Mouse (Mus musculus): Measurements from ENCODE around the gene Hrg. TPM values are rescaled to one million over a fixed set of nuclear protein-coding genes. Genes with fewer than 3 reads are reported as not detected.
"Not testable (repeated sequence)": the region's sequence is repeated elsewhere in the genome, so short reads cannot be mapped to it uniquely, and the experiment has no call there.

Gene Hrg
- not detected in 2 replicates for total RNA-seq (2014; fragmentation: Nextera tagmentation)
- total RNA-seq (2017), result not detected in 2 replicates

DNA sequence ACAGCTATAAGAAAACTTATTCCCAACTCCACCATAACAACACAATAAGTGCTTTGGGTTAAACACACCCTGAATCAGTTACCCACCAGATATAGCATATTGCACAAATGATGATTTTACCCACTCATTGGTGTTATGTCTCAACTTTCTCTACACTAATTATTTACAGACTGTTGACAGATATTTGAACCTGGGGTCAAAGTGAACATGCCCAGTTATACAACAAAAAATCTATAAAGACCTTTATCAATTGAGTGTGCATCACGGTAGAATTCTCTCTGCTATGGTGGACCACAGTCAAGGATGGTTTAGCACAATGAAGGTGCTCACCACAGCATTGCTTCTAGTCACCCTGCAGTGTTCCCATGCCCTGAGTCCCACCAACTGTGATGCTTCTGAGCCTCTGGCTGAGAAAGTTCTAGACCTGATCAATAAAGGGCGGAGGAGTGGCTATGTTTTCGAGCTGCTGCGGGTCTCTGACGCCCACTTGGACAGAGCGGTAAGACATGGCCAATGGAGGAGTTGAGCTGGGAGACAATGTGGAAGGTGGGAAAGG, at the start of gene Hrg:
Gene Hrg, plus strand, starts transcription at position 233 of the 556 bp plus-strand sequence.
- no peak for ATAC-seq (replicated peaks; ENCODE audit: low FRiP score, low TSS enrichment, poor library complexity, severe bottlenecking)

DNA sequence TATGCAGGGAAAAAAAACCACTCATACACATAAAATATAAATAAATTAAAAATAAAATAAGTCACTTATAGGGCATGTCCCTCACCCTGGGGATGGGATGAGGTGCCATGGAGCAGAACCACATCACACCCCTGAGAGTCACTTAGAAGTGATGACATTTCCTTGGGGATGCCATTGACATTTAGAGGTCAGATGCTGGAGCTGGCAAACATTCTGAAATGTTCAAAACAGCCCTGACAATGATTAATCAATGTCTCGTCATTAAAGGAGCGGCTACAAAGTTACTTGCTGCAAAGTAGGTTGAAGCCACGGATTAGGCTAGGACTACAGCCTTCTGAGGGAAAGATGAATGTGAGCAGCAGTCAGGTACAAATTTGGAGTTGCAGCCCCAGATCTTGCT, 49.5 kb upstream of the Hrg start:
- no peak for ATAC-seq (replicated peaks; ENCODE audit: low FRiP score, low TSS enrichment, poor library complexity, severe bottlenecking)

DNA sequence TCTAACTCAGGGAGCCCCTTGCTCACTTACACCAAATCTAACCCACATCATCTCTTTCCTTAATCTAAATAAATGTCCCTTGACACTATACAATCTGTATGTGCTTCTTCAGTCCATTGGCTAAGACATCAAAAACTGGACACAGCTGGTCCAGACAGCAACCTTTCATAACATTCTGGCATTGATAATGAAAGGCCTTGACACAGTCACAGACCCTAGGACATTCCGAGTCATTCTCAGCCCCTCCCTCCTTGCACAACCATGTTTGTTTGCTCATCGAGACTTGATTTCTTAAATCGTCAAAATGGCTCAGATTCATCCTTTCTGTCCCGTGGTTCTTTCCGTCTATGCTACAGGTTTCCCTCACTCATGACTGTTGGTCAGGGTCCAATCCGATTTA, 41.6 kb upstream of the Hrg start:
- ATAC-seq (replicated peaks; ENCODE audit: low FRiP score, low TSS enrichment, poor library complexity, severe bottlenecking), result no peak

DNA sequence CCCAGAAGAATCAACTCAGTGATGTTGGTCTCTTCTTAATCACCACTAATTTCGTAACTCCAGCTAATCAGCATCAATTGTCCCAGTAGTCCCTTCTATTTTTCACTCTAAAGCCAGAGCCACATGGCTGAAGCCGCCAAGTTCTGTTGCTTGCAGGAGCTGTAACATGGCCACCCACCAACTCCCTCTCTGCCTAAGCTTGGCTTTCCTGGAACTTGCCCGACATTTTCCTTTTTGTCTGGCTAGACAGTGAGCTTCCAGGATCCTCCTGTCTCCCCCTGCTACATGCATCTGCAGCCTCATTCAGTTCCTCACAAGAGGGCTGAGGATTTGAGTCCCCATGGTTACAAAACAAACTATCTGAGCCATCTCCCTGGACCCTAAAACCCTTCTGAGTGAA, 38.9 kb upstream of the Hrg start:
- ATAC-seq (replicated peaks; ENCODE audit: low FRiP score, low TSS enrichment, poor library complexity, severe bottlenecking), result no peak

DNA sequence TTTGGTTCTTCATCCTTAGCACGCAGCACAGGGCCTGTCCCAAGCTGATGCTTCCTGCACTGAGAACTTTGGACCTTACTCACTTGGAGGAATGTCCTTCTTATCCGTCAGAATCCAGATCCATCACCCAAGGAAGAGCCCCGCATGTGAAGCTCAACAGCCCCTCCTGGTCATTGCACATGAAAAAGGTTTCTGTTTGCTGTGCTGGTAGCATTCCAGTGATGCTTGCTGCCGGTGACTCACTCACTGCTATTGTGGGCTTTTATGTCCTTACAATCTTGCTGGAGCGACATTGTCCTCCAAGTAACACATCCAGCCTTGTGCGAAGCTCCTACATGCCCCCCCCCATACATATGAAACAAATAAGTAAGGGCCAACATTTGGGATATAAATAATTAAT, 38.0 kb upstream of the Hrg start:
- no peak for ATAC-seq (replicated peaks; ENCODE audit: low FRiP score, low TSS enrichment, poor library complexity, severe bottlenecking)

DNA sequence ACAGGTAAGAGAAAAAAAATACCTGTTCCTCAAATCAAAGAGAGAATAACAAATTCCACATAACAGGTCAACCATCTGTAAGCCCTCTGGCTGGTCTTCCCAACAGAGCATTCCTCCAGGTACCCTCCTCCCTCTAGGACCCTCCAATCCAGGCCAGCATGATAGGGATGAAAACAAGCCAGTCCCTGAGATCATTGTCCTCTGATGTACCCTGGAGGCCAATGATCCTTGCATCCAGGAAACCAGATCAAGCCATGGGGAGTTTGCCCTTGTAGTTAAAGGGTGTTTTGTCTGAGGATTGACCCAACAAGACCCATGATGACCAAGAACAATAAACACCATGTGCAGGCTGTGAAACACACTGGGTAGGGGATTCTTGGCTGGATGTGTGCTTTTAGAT, 36.6 kb upstream of the Hrg start:
- no peak for ATAC-seq (replicated peaks; ENCODE audit: low FRiP score, low TSS enrichment, poor library complexity, severe bottlenecking)

DNA sequence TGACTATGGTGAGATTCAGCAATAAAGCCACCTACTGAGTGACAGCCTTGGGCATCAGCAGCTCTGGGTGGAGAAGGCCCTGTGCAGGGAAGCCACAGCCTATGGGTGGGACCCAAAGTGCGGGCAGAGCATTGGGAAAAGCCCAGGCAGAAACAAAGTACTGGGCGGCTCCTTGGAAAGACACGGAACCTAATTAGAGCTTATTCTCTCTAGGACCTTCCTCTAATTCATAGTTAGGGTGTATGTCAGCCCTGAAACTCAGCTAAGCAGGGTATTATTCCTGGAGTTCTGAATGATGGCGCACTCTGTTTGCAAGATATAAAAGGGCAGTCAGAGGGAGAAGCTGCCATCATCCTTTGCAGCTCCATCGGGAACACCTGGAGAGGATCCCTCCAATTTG, 32.8 kb upstream of the Hrg start, which contains the start of gene Fetub:
Gene Fetub, plus strand, starts transcription at position 301 of the 400 bp plus-strand sequence.
- no peak for ATAC-seq (replicated peaks; ENCODE audit: low FRiP score, low TSS enrichment, poor library complexity, severe bottlenecking)

DNA sequence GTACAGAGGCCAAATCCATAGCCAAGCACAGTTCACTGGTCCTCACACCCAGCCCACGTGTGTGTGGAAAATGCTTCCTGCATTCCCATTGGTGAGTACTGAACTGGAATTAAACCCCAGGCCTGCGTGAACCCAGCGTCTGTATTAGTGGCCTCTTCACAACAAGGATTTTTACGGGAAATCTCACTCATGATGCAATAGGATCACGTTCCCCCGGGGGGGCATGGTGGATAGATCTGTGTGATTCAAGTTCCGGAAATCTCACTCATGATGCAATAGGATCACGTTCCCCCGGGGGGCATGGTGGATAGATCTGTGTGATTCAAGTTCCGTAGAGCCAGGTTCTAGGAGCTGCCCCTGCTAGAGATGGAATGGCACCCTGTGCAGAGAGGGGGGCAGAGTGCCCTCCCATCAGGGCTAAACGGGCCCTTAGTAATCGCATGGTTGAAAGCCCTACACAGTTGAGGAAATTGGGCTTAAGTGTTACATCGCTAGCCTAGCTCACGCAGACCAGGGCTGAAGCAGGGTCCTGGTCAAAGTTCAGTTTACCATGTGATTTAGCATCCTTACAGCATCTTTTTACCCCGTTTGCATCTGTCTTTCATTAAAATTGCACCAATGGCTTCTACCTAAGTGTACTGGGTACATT, 32.1 kb upstream of the Hrg start:
- no peak for ATAC-seq (replicated peaks; ENCODE audit: low FRiP score, low TSS enrichment, poor library complexity, severe bottlenecking)

DNA sequence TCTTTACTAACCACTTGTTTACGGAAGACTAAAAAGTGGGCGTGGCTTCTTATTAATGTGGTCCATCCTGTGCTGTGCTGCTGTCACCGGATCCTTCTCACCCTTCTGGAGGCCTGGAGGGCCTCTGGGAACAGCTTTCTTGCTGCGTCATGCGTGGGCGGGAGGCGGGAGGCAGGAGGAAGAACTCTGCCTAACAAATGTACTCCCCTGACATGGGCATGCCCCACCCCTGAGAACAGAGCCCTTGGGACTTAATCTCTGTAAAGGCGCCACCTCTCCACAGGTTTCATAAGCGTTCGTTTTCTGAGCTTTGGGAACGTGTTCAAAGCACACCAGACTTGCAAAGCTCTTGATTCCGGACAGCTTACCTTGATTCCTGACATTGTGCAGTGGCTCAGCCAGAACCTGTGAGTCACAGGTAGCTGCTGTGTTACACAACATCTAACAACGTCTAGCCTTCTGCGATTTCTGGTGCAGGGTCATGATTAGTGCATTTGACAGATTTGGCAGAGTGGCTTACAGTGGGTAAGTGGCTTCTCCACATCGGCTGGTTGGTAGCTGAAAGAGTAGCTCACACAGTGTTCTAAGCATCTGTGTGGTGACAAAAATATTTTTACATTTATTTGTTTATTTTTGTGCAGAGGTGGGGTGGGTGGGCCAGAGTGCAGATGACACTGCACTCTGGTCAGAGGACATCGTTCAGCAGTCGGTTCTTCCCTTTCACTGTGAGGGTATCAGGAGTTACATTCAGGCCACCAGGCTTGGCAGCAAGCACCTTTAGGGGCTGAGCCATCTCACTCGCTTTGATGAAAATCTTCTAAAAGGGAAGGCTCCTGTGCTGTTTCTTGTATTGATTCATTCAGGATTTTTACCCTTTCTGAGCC, 30.7 kb upstream of the Hrg start:
- no peak for ATAC-seq (replicated peaks; ENCODE audit: low FRiP score, low TSS enrichment, poor library complexity, severe bottlenecking)

DNA sequence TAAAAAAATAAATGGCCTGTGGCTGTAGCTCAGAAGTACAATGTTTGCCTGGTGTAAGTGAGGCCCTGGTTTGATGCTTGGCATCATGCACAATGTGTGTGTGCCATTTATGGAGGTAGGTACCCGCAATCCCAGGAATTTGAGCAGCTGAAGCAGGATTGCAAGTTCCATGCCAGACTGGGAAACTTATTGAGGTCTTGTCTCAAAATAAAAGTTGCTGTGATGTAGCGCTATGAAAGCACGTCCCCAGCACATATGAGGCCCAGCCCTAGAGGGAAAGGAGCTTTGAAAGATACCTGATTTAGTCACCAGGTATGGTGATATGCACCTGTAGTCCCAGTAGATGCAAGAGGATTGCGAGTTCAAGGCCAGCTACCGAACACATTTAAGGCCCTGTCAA, 29.1 kb upstream of the Hrg start:
- no peak for ATAC-seq (replicated peaks; ENCODE audit: low FRiP score, low TSS enrichment, poor library complexity, severe bottlenecking)

DNA sequence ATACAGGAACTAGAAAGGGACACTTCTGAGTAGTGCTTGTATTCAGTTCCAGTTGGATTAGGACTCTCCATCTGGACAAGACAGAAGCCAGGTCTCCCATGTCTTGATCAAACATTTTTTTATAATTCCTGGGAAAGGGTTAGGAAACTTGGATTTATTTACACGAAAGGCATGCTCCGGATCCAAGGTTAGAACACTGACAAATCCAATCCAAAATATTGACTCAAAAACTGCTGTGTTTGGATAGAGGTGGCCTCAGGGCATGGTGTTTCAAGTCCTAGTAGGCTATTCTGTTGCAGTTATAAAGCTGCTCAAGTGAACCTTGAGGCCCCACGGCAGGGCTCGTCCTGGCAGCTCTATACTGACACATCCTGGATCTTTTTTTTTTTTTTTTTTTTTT, 28.4 kb upstream of the Hrg start:
- no peak for ATAC-seq (replicated peaks; ENCODE audit: low FRiP score, low TSS enrichment, poor library complexity, severe bottlenecking)

DNA sequence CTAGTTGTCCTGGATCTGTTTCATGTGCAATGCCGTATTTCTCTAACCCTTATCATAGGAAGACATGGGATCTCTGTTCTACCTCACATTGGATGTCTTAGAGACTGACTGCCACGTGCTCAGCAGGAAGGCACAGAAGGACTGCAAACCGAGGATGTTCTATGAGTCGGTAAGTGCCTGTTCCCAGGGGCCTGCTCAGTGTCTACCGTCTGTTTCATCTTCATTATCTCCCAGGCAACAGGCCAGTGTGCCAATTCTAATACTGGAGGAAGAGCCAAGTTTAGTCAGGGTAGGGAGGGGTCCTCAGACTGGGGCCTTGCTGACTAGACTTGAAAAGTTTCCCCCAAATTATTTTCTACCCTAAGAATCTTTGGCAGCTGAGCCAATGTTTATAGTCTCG, 21.3 kb upstream of the Hrg start:
- ATAC-seq (replicated peaks; ENCODE audit: low FRiP score, low TSS enrichment, poor library complexity, severe bottlenecking), result no peak

DNA sequence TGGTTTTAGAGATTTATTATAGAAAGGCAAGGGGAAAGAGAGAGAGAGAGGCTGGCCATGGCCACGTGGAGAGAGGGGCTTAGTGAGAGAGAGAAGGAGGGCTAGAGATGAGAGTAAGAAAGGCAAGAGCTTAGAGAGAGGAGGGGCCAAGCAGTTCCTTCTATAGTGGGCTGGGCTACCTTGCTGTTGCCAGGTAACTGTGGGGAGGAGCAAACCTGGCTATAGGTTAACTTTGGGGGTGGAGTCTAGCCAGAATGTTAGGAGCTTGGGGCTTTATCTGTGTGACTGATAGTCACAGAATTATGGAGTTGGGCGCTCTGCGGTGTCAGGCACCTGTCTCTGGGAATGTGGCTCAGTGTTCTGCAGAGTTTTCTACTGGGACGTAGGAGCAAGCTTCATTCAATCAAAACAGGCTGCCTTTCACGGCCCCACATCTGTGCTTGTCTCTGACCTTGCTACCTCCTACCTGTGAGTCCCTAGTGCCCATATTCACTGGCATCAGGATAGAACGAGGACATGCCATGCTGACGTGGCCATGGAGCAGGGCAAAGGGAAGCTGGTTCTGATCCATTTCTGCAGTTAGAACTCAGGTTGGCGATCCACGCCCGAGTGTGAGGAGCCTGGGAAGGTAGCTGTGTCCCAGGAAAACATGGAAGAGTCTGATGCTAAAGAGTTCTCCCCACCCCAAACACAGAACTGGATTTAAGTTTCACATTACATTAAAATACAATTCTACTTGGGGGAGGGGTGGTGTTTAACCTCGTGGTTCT, 19.3 kb upstream of the Hrg start:
- no peak for ATAC-seq (replicated peaks; ENCODE audit: low FRiP score, low TSS enrichment, poor library complexity, severe bottlenecking)

DNA sequence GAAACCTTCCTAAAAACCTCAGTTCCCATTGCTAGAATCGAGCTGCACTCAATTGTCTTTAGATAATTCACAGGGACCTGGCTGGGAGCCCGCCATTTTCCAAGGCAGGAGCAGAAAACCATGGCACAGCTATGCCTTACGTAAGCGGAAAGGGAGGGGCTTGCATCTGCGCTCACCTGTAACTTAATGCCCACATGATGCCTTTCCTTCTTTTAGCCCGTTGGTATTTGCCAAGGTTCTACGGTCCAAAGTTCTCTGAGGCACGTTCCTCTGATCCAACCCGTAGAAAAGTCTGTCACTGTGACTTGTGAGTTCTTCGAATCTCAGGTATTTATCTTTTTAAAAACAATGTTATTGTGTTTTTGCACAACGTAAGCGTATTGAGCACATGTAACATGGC, 13.2 kb upstream of the Hrg start:
- no peak for ATAC-seq (replicated peaks; ENCODE audit: low FRiP score, low TSS enrichment, poor library complexity, severe bottlenecking)

DNA sequence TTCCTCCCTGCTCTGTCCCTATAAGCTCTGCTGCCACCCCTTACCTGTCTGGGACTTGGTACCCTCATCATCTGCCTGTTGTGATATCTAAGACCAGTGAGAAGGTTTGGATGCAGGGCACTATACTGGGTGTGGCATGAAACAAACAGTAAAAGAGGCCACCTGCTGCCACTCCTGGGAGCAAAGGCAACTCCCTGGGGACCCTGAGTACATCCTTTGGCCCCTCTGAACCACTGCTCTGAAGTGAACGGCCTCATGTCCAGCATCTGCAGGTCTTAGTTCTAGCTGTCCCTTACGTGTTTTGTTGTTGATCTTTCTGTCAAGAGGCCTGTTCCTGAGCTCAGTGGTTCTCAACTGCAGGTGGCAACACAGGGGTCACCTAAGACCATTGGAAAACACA, 12.3 kb upstream of the Hrg start:
- ATAC-seq (replicated peaks; ENCODE audit: low FRiP score, low TSS enrichment, poor library complexity, severe bottlenecking), result no peak

DNA sequence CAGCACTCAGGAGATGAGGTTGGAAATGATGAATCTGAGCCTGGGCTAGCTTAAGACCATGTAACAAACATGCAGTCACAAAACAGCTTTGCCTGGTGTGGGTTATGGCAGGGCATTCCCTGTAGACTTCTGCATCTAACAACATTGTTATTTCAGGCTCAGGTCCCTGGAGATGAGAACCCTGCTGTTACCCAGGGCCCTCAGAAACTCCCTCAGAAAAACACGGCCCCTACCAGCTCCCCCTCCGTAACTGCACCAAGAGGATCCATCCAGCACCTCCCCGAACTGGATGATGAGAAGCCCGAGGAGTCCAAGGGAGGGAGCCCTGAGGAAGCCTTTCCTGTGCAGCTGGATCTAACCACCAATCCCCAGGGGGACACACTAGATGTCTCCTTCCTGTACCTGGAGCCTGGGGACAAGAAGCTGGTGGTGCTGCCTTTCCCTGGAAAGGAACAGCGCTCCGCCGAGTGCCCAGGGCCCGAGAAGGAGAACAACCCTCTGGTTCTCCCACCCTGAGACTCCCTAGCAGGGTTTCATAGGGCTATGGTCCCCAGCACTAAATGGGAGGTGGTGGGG, 11.7 kb upstream of the Hrg start:
- ATAC-seq (replicated peaks; ENCODE audit: low FRiP score, low TSS enrichment, poor library complexity, severe bottlenecking), result no peak

DNA sequence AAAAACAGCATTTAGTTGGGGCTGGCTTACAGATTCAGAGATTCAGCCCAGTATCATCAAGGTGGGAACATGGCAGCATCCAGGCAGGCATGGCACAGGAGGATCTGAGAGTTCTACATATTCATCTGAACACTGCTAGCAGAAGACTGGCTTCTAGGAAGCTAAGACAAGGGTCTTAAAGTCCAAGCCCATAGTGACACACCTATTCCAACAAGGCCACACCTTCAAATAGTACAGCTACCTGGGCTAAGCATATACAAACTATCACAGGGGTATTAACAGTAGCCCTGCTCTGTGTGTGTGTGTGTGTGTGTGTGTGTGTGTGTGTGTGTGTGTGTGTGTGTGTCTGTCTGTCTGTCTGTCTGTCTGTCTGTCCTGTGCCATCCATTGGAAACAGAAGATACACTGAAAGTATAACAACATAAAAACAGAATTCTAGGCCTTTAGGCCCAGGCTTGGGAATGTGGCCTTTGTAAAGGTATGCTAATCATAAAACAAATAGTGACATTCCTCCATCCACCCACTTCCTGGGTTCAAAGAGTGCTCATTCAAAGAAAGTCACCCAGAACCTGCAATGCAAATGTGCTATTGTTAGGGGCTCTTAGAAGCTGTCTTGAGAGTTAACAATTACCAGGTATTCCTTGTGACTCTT, 8.9 kb upstream of the Hrg start:
- not testable (repeated sequence) for ATAC-seq (replicated peaks; ENCODE audit: low FRiP score, low TSS enrichment, poor library complexity, severe bottlenecking)

DNA sequence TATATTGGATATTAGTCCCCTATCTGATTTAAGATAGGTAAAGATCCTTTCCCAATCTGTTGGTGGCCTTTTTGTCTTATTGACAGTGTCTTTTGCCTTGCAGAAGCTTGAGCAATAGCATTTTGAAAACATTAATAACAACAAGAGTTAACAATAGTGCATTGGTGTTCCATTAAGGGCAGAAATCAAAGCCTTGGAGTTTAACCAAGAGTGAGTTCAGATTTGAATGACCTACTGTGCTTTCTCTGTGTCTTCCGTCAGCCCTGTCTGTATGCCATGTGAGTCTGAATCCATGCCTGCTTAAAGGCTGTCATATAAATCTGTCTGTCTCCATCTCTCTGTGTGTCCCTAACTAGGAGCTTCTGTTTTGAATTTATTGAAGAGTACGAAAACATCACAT, 3.5 kb upstream of the Hrg start:
- ATAC-seq (replicated peaks; ENCODE audit: low FRiP score, low TSS enrichment, poor library complexity, severe bottlenecking), result no peak

DNA sequence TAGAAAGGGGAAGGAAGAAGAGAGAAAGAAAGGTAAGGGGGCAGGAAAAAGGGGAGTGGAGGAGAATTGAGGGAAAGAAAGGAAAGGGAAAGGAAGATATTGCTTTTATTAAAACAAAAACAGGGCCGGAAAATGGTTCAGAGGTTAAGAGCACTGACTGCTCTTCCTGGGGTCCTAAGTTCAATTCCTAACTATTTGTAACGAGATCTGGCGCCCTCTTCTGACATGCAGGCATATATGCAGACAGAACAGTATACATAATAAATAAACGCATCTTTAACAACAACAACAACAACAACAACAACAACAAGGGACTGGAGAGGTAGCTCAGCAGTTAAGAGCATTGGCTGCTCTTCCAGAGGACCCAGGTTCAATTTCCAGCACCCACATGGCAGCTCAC, 2.2 kb downstream of the Hrg start:
- no peak for ATAC-seq (replicated peaks; ENCODE audit: low FRiP score, low TSS enrichment, poor library complexity, severe bottlenecking)
